Mouse (Mus musculus) cerebellum, adult 2 months (tissue): Measurements from ENCODE around the gene Rbm47.

ENCODE experiments used
- CTCF ChIP-seq: fragments of 200-500 bp; IDR thresholded peaks from 2 replicates; pipeline ENCODE4 v1.5.1; 2011; ENCODE audit warnings: low read depth, mild to moderate bottlenecking, control low read depth, low read length, moderate library complexity, borderline replicate concordance; ENCODE audit not compliant: insufficient read depth
- POLR2A ChIP-seq: fragments of 200-500 bp; IDR thresholded peaks from 2 replicates; pipeline ENCODE4 v1.6.1; 2011; ENCODE audit warnings: low read length, control low read depth, borderline replicate concordance; ENCODE audit not compliant: insufficient read depth

DNA sequence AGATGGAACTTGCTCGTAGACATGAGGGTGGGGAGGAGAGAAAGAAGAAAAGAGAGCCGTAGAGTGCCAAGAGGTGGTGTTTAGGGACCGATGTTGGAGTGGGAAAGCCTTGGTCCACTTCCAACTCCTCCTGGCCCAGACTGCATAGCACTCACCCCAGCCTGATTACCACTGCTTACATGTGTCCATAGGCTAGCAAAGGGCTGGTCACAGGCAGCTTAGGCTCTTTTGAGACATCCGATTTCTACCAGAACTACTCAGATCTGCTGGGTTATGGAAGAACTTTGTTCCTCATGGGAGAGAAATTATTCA lies 48.9 kb downstream of the Rbm47 start:
- TF ChIP-seq CTCF (no peak), POLR2A (no peak)
